Mouse (Mus musculus): ENCODE measurements at regions not wholly inside any gene's neighbourhood (a gene's known extent, or its start where the extent isn't known, plus 50 kb on each side); places are given as distances from the start of the nearest gene placed in this dataset.

DNA sequence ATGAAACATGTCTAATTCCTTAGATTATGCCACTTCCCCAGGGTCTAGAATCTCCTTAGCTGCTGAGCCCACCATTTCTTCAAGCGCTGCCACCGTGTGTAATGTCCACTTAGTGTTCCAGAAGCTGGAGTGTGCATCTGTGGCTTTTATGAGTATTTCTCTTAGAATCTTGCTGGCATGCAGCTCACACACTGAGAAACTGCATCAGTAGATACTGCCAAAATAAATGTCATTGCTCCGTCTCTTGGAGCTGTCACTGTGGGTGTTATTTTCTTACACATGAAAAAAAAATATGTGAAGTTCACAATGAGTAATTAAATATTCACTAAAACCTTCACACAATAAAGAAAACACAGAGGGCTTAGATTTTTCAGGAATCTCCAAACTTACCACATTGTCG lies 345.3 kb upstream of the 4930583I09Rik start:
- TF ChIP-seq CTCF (conservative IDR thresholded peaks at IDR 0.05; ENCODE audit: low read length) (no peak), POU5F1 (IDR thresholded peaks at IDR 0.05; ENCODE audit: borderline replicate concordance, low read length) (no peak), NANOG (IDR thresholded peaks at IDR 0.05; ENCODE audit: borderline replicate concordance, low read length) (no peak)
